Mouse (Mus musculus): ENCODE measurements around the gene Naip2.

The Naip2 gene

GRCm38 (mm10) chr13:100112218-100112972, 89.5 kb downstream of the Naip2 start:
- DNase-seq (ENCODE audit: low read depth, low spot score) = no peak

- peak; percentile 69 for DNase-seq (ENCODE audit: low read depth, low spot score)
Measured at GRCm38 (mm10) chr13:100107652-100108472, 94.0 kb downstream of the Naip2 start, which contains the start of gene Serf1. TSS of gene Serf1 (plus strand) at chr13:100108012.

GRCm38 (mm10) chr13:100103748-100104254, 98.1 kb downstream of the Naip2 start, which contains the start of gene Bdp1:
TSS of gene Bdp1 (minus strand) at chr13:100104070.
- peak; percentile 87 for DNase-seq (ENCODE audit: low read depth, low spot score)

DNA sequence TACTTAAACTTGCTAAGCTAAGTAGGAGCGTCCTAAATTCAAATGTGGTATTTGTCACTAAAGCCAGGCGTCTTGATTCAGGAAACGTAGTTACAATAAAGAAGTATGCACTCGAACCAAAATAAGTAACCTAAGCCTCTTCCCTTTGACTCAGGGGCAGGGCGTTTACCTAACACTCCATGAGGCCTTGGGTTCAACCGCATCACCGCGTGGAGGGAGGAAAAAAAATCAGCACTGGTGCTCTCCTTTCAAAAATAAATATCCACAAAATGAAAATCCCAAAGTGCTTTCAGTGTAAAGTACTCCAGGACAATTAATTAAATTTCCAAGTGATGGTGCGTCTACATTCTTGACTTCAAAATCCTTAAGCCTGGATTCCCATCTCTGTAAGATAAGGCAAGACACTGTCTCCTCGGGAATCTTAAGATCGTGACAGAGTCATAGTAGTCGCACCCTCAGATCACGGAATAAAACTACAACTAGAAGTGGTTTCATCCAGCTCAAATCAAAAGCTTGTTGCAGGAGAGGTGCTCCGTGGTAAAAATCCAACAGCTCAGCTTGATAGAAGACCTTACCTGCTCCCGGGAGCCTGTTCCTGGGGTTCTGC, 98.7 kb downstream of the Naip2 start:
- DNase-seq (ENCODE audit: low read depth, low spot score) = no peak

GRCm38 (mm10) chr13:100098808-100099207, 103.1 kb downstream of the Naip2 start:
- no peak for DNase-seq (ENCODE audit: low read depth, low spot score)

Measured in embryo, embryonic 11.5 days (tissue).